Mouse (Mus musculus) urinary bladder, postnatal 14 days (tissue): Measurements from ENCODE around the gene Olfr701.

Experiments
- DNase-seq: peaks from one replicate; pipeline ENCODE4 v3.0.0; 2021; ENCODE audit warnings: low spot score

Olfr701 gene

DNA sequence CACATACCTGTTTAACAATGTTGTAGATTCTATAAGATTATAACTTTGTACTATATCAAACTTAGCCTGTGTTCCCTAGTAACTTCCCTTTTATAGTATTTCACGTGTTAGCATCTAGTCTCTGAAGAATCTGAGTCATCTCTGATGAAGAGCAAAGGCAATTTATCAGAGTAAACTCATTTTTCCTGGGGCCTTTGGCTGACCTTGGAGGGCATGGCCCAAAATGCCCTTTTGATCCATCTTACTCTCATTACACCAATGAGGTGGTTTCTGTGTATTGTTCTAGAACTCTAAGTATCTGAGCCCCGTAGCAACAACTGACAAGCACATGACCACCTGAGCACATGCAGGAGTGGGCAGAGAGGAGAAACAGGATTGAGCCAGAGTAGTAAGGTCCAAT lies at the start of gene Olfr701:
Olfr701 (plus strand) TSS at position 301 of the 400 bp plus-strand sequence.
- no peak for DNase-seq

DNA sequence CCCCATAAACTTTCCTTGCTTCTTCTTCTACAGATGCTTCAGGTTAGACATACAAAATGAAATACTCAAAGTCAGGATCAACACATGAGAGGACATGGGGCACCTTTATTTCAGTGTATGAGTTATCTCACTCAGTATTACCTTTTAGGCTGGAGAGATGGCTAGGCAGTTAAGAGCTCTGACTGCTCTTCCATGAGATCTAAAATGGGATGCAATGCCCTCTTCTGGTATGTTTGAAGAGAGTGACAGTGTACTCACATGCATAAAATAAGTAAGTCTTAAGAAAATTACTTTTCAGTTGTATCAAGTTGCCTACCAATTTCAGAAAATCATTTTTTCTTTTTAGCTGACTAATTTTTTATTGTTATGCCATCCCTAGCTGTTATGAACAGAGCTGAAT lies 25.6 kb upstream of the Olfr701 start:
- DNase-seq: no peak

DNA sequence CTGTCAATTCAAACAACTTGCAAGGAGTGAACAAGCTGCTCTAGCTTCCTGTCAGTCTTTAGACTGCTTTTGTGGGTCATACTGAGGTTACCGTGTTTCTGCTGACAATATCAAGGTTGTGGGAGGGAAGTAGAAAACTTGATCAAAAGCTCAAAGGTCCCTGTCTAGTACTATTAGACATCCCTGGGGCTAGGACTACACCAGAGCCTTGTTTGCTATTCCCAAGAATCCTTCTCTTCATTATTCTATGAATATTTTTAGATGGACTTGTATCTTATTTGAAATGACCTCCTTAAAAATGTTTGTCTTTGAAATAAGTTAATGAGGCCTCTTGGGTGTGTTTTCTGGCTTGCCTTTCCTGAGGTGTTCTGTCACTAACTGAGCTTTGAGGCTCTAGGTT lies 20.8 kb upstream of the Olfr701 start, which contains the start of gene Olfr699:
Olfr699 (minus strand) TSS at position 101 of the 400 bp plus-strand sequence.
- no peak for DNase-seq

DNA sequence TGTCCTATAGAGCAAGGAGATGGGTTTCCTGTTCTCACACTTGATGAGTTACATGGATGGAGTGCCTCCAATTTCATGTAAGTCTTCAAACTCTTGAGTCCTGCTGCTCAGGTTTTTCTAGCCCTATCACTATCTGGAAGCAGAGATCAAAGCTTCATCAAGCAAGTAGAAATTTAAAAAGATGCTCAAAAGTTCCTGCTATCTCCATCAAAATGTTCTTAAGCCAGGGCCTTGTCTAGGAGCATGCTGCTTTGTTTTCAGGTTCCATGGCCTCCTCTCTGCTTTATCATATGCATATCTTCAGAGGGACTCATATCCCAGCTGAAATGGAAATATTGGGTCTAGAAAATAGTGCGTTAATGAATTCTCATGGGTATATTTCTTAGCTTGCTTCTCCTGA lies 5.2 kb upstream of the Olfr701 start, which contains the start of gene Olfr700:
Olfr700 (minus strand) TSS at position 101 of the 400 bp plus-strand sequence.
- no peak for DNase-seq

DNA sequence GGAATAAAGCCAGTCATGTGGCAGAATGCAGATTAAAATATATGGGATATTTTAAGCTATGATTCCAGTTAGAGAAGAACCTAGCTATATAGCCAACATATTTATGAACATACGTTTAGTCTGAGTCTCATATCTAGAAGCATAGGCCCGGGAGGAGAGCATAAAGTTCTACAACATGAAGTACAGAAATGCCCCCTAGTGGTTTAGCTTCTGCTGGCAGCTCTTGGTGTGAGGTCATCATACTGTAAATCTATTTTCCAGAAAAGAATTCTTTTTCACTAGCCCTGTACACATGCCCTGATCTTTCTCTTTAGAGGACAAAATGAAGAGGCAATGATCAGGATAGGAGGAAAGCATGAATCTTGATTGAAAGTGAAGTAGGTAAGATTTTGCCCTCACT lies 1.8 kb downstream of the Olfr701 start:
- DNase-seq: no peak

DNA sequence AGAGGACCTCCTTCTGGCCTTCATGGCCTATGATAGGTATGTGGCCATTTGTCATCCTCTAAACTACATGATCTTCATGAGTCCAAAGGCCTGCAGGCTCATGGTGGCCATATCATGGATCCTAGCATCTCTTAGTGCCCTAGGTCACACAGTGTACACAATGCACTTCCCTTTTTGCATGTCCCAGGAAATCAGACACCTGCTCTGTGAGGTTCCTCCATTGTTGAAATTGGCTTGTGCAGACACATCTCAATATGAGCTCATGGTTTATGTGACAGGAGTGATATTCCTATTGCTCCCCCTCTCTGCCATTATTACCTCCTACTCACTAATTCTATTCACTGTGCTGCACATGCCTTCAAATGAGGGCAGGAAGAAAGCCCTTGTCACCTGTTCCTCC lies 4.5 kb downstream of the Olfr701 start:
- DNase-seq: no peak

DNA sequence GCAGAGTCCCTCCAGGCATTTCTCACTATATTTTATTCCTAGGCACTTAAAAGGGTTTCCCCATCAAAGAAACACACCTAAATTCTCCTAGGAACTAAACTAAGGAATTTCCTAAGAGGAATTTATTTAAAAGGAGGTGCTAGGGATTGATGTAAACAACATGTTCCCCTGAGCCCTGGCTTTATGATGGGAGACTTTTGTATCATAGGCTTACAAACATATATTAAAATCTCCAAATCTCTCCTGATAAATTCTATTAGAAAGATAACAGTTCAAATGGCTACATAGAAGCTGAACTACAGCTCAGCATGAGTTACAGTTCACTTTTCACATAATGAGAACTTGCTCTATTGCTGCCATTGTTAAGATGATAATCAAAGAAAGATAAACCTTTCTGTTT lies 19.9 kb downstream of the Olfr701 start, which contains the start of gene Olfr702:
Olfr702 (minus strand) TSS at position 101 of the 400 bp plus-strand sequence.
- DNase-seq: no peak

DNA sequence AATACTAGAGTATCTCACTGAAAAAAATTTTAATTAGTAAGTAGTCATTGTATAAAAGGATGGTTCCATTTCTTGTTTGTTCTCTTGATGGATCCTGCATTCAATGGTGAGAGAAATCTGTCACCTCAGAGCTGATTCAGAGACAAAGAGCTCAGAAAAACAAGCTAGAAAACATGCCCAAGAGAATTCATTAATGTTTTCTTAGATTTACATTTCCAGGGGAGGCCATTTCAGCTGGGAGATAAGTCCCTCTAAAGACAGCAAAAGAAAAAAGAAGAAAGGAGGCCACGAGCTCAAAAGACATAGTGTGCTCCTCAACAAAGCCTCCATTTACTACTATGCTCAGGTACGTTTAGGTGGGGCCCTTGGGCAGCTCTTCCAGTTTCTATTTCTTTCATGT lies 29.1 kb downstream of the Olfr701 start, which contains the start of gene Olfr703:
Olfr703 (plus strand) TSS at position 301 of the 400 bp plus-strand sequence.
- no peak for DNase-seq

DNA sequence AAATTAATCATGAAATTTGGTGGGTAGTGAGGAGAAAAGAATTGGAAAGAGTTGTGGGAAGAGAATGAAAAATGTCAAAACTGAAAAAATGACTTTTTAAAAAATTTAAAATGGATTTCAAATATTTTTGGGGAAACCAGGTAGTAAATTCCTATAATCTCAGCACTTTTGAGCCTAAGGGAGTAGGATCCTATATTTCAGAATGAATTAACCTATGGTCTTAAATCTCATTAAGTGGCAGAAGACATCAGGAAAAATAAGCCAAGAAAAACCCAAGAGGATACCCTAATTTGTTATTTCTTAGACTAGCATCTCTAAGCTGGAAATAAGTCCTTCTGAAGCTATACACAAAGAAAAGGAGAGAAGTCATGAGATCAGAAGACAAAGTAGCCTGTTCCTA lies 49.0 kb downstream of the Olfr701 start, which contains the start of gene Olfr704:
Olfr704 (plus strand) TSS at position 301 of the 400 bp plus-strand sequence.
- no peak for DNase-seq
